Mouse (Mus musculus) testis, adult 2 months (tissue): ENCODE measurements around the gene Plscr4.

Experiments
- CTCF ChIP-seq: fragments of 200-500 bp; IDR thresholded peaks from 2 replicates; pipeline ENCODE4 v1.5.1; 2012; ENCODE audit warnings: low read depth, mild to moderate bottlenecking, inconsistent platforms, low read length, moderate library complexity; ENCODE audit not compliant: control insufficient read depth, insufficient read depth, insufficient replicate concordance
- POLR2A ChIP-seq: fragments of 200-500 bp; IDR thresholded peaks from 2 replicates; pipeline ENCODE4 v1.6.1; 2012; ENCODE audit warnings: low read depth, mild to moderate bottlenecking, inconsistent platforms, low read length, moderate library complexity; ENCODE audit not compliant: control insufficient read depth

DNA sequence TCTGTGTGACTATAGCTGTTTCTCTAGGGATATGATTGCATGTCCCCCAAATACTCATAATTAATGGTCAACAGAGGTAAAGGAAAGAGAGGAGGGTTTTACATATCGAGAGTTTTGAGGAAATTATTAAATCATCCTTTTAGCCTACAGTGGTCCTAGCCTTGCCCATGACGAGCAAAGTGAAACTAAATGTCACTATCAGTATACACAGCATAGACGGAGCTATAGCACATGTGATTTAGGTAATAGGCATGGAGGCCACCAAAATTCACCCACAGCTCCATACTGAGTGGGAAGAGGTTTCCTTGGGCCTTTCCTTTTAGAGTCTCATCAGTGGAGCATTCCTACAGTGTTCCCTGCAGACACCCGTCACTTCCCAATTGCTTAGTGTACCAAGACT lies 15.7 kb upstream of the Plscr4 start:
- TF ChIP-seq CTCF: no peak
- no peak for TF ChIP-seq POLR2A
